Mouse (Mus musculus) lung, postnatal 4 days (tissue): ENCODE measurements around the gene Helz.
"Not testable (repeated sequence)": the region's sequence is repeated elsewhere in the genome, so short reads cannot be mapped to it uniquely, and the experiment has no call there.

Experiments
- DNase-seq, 2 experiments: peaks; one replicate each; pipeline ENCODE4 v3.0.0; 2021

The Helz gene

DNA sequence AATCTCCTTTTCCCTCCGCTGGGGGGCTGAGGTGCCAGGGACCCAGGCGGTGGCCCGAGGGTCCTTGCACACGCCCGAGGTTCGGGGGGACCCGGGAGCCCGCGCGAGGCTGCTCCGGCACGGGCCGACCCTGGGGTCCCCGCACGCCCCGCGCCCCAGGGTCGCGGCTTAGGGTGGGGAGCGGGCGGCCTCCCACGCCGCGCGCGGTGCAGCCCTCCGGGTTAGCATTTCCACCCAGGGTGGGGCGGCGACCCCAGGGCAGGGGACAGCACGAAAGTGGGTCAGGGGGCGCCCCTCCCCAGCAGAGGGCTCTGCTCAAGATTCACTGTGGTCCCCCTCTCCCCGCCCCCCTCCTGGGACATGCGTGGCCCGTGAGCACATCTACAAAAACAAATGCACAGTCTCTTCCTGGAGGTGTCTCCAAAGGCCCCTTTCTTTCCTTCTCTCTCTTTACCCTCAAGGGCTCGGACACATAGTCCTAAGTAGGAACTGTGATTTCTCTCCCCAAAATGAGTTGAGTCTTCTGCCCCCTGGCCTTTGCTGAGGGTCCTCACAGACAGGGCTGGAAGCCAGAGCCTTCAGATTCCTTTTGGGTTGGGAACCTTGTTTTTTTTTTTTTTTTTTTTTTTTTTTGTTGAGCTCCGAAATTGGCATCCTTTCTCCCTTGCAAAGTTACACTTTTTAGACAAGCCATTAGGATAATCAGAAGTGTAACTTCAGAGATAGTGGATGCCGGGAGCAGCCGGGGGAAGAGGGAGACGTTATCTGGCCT lies 660 bp downstream of the Helz start:
- DNase-seq = peak; percentile 27 to 35

DNA sequence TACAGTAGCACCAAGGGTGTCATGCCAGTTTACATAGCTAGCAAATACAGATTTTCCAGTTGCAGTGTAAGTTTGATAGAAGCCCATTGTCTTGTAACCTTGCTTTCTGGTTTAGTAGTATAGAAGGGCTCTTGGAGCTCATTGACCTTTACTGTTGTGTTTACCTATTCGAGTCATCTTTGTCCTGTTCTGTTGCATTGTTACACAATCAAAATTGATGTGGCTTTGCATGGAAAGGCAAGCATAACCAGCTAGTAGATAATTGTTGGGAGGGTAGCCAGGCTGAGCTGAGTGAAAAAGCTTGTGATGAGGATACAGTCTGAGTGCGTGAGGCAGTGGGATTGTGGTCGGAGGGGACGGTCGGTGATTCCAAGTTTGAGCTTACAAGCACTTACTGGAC lies 12.1 kb downstream of the Helz start:
- no peak for DNase-seq

DNA sequence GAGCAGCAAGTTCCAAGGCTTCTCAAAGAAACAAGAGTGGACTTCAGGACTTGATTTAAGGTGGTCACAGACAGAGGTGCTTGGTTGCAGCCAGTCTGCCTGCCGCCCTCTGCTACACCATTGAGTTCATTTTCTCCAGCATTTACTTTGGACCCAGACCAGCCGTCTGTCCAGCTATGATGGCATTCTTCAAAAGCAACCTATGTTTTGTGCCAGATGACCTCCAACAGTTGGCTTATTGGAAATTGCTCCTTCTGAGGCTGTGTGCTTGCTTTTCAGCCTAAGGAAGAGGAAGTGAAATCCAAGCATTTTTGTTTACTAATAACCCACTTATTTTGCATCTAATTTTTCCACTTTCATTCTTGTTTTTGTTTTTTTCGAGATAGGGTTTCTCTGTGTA lies 19.7 kb downstream of the Helz start:
- DNase-seq = no peak

DNA sequence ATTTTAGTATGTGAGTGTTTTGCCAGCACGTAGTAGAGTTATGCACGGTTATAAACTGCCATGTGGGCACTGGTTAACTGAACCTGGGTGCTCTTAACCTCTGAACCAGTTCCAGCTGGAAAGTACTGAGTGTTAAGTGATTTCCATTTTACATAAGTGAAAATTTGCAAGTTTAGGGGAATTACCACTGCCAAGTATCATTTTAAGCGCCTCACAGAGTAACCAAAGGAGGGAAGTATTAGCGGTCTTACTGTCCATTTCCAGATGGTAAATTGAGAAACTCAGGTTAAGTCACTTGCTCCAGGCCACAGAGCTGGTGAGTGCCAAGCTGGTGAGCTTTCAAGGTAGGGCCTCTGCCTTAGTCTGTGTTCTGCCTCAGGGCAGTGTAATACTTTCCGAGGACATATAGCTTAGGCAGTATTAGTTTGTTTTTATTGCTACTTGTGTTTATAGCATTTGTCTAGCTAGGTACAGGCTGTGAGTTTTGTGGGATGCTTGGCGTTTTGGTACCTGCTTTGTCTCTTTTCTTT lies 20.8 kb downstream of the Helz start:
- no peak for DNase-seq

DNA sequence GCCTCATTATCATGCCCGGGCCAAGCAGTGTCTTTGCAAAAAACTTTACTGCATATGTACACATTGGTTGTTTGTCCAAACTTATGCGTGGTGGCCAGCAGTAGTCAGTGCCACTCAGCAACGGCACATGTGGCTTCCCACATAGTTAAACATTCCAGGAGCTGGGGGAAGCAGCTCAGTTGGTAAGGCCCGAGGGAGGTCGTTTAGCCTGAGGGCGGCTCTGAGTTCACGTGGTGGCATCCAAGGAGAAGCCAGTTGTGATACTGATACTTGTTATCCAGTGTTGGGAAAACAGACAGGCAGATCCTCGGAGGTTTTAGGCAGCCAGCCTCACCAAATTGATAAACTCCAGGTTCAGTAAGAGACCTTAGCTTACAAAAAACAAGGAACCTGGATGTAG lies 23.2 kb downstream of the Helz start:
- DNase-seq = not testable (repeated sequence)

DNA sequence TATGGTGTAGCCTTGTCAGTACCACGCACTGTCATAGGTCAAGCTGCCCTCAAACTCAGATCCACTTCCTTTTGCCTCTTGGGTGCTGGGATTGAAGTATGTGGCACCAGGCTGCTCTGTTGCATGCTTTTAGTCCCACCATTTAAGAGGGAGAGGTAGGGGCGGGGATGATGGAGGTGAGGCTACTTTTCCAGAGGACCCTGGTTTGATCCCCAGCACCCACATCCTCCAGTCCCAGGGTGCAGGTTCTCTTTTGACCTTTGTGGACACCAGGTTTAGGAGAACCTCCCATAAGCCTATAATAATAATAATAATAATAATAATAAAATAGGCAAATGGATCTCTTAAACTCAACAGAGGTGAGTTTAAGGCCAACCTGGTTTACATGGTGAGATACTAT lies 23.6 kb downstream of the Helz start:
- DNase-seq = no peak

DNA sequence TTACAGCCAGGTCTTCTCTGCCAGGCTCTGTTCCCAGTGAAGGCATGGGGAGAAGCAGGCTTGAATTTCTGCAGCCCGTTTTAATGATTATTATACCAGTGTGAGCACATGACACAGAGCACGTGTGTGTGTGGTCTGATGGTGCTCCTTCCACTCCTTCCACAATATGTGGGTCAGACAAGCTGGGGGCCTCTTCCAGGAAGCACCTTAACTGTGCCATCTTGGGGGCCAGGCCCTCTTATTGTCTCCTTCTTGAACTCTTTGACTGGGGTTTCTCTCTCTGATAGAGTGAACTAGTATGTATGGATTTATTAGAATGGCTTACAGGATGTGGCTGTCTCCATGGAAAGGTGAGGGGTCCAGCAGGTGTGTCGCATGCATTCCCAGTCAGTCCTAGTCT lies 24.8 kb downstream of the Helz start:
- no peak for DNase-seq

DNA sequence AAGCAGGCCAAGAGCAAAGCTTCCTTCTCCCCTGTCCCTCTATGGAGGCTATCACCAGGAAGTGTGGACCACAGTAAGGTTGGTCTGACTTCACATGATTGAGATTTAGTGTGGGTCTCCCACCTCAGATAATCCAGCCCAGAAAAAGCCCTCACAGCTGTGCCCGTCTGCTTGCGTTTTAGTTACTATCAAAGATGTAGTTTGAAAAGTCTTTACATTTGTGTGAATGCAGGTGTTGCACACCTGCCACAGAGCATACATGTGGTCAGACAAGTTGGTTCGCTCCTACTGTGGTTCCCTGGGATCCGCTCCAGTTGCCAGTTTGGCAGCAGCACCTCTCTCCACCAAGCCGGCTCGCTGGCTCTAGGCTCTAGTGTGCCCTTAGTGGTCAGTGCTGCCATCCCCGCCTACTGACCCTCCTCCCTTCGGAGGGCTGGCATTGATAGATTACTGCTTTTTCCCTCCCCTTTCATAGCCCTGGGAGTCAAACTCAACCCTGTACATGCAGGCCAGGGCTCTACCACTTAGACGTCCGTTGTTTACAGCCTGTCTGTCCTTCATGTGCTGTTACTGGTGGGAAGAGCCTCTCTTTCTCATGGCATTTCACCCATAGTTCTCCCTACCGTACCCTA lies 25.4 kb downstream of the Helz start:
- DNase-seq = peak; percentile 25 to 52

DNA sequence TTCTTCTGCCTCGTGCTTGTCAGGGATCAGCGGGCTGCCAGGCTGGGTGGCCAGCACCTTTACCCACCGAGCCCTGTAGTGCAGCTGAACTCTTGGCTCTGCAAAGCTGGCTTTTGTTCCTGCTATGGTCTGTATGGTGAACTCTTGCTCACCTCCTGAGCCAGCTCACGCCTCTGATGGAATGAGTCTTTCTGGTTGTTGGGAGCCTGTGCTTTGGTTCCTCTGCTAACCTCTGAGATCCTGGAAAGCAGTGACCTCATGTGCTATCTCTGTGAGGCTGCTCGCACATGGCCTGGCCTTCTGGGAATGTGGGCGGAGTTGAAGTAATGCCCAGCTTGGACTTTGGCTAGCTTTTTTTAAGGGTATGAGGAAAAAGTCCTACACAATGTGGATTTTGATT lies 26.1 kb downstream of the Helz start:
- peak; percentile 27 to 49 for DNase-seq

DNA sequence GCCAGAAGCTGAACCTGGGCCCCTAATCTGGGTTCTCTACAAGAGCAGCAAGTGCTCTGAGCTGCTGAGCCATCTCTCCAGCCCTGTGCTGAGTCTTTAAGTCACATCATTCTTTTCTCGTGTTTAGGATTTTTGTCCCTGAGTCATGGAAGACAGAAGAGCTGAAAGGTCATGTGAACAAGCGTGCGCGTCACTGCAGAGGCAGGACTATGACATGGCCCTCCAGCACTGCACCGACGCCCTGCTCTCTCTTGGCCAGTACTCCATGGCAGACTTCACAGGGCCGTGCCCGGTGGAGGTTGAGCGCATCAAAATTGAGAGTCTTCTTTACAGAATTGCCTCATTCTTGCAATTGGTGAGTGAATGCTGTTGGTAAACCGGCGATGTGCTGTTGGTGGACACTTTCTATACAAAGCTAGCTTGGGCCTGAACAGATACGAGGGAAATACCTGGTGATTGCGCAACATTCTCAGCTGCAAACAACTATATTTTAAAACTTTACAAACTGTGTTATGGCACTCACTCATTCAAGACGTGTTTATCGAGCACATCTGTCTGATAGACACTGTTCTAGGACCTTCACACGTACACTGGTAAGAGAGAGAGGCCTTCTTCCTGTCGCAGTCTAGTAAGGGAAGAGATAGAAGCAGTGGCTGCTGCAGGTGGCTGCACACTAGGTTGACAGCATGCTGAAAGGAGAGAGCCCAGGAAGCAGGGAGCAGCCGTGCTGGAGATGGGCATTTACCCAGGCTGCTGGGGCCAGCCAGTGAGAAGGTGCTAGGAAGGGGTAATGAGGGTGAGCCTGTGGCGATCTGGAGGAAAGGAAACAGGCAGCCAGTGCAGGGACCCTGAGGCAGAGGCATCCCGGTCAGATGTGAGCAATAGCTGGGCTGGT lies 27.3 kb downstream of the Helz start:
- no peak for DNase-seq

DNA sequence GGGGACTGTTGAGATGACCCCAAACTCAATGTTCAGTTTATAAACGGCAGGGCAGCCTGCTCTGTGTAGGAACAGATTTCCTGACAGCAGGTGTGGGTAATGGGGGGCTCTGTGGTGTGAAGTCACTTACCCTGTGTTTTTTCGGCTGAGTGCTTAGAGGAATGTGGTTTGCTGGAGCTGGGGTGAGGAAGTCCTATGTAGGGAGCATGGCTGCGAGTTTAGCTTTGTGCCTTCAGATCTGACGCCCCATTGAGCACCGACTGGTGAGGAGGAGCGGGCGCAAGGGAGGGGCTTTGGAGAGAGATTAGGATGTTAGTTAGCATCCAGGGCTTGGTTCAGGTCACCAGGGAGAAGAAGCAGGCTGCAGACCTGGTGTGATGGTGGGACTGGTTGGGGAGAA lies 28.5 kb downstream of the Helz start:
- DNase-seq = no peak

DNA sequence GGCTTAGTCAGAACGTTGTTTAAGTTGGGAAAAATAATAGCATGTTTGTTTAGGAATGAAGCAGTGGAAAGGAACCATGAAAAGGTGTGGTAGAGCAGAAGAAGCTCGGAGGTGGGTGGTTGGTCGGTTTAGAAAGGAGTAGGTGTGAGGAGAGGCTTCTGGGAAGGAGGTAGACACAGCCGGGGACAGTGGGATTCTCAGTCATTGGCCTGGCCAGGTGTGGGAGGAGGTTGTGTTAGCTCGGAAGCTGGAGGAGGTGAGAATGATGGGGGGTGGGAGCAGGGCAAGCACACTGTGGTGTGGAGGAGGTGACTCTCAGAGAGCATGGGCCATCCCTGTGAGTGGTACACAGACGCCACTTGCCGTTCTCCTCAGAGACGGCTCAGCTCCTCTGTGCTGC lies 29.7 kb downstream of the Helz start:
- DNase-seq = no peak

DNA sequence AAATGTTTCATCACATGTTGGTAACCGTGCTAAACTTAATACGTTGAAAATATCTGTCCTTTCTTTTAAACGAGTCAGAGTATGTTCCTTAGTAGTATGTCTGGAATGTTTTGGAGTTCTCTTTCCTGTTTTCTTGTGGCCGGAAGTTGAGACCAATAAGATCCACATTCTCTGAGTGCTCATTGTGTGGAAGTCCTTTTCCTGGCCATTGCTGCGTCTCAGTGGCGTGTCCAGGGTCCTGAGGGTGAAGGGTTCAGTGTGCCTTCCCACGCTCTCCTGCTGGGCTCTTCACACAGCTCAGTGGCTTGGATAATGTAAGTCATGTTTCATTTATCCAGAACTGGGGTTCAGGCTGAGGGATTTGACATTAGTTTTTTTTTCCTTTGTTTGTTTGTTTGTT lies 30.5 kb downstream of the Helz start:
- peak; percentile 16 to 33 for DNase-seq

DNA sequence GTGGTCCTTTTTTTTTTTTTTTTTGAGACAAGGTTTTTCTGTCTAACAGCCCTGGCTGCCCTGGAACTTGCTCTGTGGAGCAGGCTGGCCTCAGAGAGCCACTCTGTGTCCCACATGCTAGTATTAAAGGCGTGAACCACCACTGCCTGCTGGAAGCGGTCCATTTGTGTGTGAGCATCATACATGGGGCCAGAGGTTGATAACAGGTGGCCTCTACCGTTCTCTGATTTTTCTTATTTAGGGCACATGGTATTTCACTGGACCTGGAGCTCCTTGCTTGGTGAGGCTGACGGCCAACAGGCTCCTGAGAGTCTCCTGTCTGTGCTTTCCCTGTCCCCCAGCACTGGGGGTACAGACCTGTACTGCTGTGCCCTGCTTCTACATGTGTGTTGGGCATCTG lies 33.1 kb downstream of the Helz start:
- no peak for DNase-seq

DNA sequence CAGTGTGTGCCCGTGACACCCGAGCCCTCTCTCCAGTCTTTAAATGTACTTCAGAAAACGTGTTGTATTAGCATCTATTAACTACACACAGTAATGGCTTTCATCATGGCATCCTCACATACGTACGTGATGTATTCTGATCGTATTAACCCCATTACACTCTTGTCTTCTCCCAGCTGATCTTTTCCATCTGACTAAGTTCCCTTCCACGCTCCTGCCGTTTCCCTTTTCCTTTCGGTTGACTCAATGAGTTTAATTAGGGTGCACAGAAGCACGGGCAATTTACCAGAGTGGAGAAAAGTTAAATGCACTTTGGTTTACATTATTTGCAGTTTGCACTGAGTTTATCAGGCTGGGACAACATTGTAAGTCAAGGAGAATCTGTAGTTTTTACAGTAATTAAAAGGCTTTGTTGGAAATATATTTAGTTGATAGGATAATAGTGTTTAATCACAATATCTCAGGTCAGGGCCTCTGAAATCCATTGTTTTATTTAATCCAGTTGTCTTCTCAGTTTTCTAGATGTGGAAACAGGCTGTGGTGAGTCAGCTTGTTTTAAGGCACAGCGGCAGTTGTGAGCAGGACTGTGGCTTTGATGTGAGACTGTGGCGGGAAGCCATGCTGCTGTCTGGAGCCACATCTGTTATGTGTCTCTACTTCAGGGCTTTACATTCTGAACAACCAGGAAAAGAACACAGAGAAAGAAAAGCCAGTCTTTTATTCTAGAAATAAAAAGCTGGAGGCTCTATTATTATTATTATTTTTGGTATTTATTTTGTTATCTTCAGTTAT lies 37.1 kb downstream of the Helz start:
- DNase-seq = peak in 1 of 2 experiments; percentile 44

DNA sequence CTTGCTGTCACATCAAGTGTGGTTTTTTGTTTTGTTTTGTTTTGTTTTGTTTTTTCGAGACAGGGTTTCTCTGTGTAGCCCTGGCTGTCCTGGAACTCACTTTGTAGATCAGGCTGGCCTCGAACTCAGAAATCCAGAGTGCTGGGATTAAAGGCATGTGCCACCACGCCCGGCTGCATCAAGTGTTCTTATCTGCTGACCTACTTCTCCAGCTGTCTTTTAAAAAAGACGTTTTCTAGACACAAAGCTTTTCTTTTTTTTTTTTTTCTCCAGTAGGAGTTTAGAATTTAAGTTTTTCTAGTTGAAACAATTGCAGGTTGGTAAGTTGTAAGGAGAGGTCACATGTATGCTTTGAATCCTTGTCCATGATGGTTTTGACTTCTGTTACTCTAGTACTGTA lies 38.4 kb downstream of the Helz start:
- not testable (repeated sequence) for DNase-seq

DNA sequence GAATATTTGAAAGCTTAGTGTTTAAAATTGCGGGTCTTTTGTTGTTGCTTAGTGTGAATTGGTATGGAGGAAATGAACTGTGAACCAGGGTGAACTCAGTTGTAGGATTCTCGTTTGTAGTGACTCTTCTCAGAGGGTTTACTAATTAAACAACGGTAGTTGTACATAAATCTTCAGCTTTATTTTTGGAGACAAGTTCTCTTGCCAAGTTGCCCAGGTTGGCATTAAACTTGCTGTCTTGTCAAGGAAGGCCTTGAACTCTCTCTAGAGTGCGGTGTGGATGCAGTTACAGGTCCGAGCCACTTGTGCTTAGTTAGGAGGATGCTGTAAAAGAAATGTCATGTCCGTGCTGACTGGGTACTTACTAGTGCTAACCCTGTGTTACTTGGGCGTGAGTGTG lies 39.4 kb downstream of the Helz start:
- no peak for DNase-seq

DNA sequence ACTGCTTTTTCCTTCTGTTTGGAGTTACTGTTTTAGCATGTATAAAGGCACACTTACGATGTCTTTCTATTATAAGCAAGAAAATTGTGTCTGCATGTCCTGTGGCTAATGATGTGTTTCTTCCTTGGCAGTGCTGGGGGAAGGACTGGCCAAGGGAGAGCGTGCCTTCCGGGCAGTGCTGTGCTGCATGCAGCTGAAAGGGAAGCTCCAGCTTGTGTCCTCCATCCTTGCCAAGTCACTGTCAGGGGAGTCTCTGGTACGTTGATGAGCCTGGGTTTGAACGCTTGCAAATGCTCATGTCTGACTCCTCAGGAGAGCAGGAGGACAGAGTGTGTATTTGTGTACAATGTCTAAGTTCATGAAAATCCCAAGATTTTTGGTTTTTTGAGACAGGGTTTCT lies 44.8 kb downstream of the Helz start:
- peak; percentile 17 to 67 for DNase-seq

DNA sequence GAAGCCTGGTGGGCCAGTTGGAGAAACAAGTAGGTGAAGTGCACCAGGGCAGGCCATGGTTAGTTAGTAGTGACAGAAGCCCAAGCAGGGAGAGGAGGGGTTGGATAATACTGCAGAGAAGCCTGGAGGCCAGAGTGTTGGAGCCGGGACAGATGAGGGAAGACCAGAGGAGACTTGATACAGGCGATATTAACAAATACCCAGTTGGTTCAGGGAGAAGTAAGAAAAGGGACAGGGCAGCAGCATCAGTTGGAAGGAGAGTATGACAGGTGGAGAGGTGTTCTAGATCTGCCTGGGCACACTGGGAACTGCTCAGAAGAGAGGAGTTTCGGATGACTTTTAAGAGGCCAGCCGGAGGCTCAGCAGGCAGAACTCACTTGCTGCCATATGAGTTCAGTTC lies 49.7 kb downstream of the Helz start:
- DNase-seq = no peak

DNA sequence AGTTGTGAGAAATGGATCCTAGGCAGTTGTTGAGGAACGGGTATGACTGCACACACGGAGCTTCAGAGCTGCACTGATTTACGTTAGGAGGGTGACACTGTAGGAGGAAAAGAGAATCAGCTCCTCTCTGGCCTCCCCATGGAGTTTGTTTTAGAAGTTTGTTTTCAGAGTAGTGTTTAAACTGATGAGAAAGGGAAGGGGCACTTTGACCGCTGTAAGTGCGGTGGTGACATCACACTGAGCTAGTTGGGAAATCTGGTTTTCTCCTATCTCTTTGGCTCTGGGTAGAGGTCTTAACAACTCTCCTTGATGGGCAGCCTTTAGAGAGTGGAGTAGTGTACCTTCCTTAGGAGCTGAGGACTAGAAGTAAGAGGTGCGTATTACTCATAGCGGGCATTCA lies 58.0 kb downstream of the Helz start:
- no peak for DNase-seq

DNA sequence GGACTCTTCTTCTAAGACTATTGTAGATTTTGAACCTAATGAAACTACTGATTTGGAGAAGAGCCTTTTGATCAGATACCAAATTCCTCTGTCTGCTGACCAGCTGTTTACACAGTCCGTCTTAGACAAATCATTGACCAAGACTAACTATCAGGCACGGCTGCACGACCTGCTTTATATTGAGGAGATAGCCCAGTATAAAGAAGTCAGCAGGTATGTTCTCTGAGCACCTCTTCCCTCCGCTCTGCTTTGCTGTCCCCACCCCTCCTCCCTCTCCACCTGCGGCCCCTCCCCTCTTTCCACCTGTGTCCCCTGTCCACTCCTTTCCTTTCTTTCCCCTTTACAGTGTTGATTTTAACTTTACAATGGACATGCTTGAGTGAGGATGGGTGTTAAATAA lies 66.2 kb downstream of the Helz start:
- DNase-seq = no peak

DNA sequence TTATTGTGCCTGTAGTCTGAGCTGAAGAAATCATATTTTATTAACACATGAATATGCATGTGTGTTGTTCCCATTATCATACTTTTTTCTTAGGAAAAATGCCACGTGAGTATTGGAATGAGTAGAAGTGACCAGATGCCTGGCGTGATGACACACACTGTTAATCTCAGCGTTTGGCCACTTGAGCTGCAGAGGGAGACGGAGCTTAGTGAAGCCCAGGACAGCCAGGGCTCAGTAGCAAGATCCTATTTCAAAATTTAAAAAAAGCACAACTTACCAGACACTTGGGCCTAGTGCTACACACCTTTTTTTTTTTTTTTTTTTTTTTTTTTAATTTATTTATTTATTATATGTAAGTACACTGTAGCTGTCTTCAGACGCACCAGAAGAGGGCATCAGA lies 68.0 kb downstream of the Helz start:
- DNase-seq = no peak

DNA sequence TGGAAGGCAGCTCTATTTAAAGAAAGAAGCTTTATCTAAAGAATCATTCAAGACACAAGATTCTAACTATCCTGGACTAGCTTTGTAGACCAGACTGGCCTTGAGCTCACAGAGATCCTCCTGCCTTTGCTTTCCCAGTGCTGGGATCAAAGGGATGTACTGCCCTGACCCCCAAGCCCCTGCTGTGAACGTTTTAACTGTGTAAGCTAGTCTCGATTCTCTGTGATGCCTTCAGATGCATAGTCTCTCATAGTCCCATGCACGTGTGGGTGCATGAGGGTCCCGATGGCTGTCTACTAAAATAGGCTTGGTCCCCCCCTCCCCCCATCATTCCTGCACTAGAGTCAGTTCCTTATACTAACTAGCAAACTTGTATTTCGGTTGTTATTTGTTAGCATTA lies 70.2 kb downstream of the Helz start:
- no peak for DNase-seq
